Mouse (Mus musculus) stomach, postnatal 0 days (tissue): ENCODE data around the gene Kank1. TPM values are rescaled to one million over a fixed set of nuclear protein-coding genes. Genes with fewer than 3 reads are reported as not detected.

Source experiments
- ATAC-seq: fragments of 200-750 bp; cut with Nextera tagmentation; 2 replicates; pipeline ENCODE4 v1.8.0; 2017; ENCODE audit not compliant: low FRiP score, low TSS enrichment
- DNase-seq: peaks from one replicate; pipeline ENCODE4 v3.0.0-alpha.2; 2016; ENCODE audit warnings: low spot score
- H3K27ac ChIP-seq: fragments of 300-500 bp; sonication (generic); replicated peaks from 2 replicates; pipeline ENCODE4 v1.5.1; 2014; ENCODE audit warnings: mild to moderate bottlenecking, control low read depth
- H3K27me3 ChIP-seq: fragments of 300-500 bp; sonication (generic); 2 replicates; pipeline ENCODE4 v1.6.1; 2014; ENCODE audit warnings: low read length; ENCODE audit not compliant: control insufficient read depth, insufficient read depth
- H3K36me3 ChIP-seq: fragments of 300-500 bp; sonication (generic); 2 replicates; pipeline ENCODE4 v1.6.1; 2014; ENCODE audit warnings: low read length, mixed read lengths; ENCODE audit not compliant: control insufficient read depth, insufficient read depth
- H3K4me1 ChIP-seq: fragments of 300-500 bp; sonication (generic); replicated peaks from 2 replicates; pipeline ENCODE4 v1.6.1; 2014; ENCODE audit warnings: antibody characterized with exemption; ENCODE audit not compliant: control insufficient read depth, insufficient read depth
- H3K4me2 ChIP-seq: fragments of 300-500 bp; sonication (generic); replicated peaks from 2 replicates; pipeline ENCODE4 v1.6.1; 2014; ENCODE audit warnings: low read depth, mild to moderate bottlenecking, control low read depth, moderate library complexity
- H3K4me3 ChIP-seq: fragments of 300-500 bp; sonication (generic); 2 replicates; pipeline ENCODE4 v1.5.1; 2014; ENCODE audit warnings: low read depth, low read length, control low read depth
- H3K9ac ChIP-seq: fragments of 300-500 bp; sonication (generic); 2 replicates; pipeline ENCODE4 v1.6.1; 2014; ENCODE audit warnings: mild to moderate bottlenecking, low read length, control low read depth, mixed read lengths
- H3K9me3 ChIP-seq: fragments of 300-500 bp; sonication (generic); 2 replicates; pipeline ENCODE4 v1.6.1; 2016; ENCODE audit warnings: low read length; ENCODE audit not compliant: control insufficient read depth
- CTCF ChIP-seq: IDR thresholded peaks from 2 replicates; pipeline ENCODE4 v1.5.1; 2016; ENCODE audit warnings: antibody characterized with exemption, low read depth, mild to moderate bottlenecking, moderate library complexity
- EP300 ChIP-seq: optimal IDR thresholded peaks from 2 replicates; pipeline ENCODE3; 2016; ENCODE audit warnings: antibody characterized with exemption
- WGBS: fragments of 180-500 bp; shearing (Covaris S2); extraction: QIAGEN DNeasy Blood & Tissue Kit; methylation state at CpG from one replicate; pipeline ENCODE4 v1.1.7; 2014; 5-methylcytosine and 5-hydroxymethylcytosine counted together
- polyA plus RNA-seq: library from polyadenylated mRNA; unstranded; fragments of >200 nt; fragmentation: Nextera tagmentation; extraction: Ambion mirVana; gene quantifications from 2 replicates; pipeline ENCODE4 v1.2.1, GENCODE M21; 2015

The Kank1 gene
- polyA plus RNA-seq, 1 experiment from 2014 or later = 24.5 TPM

GRCm38 (mm10) chr19:25428338-25428962, 191.7 kb downstream of the Kank1 start:
- no peaks in the 10 kb centered on the region for H3K27me3 ChIP-seq
- no peaks in the 10 kb centered on the region for H3K9me3 ChIP-seq
- H3K4me2 ChIP-seq = no peak overlapping the region
- DNase-seq (no peak), ATAC-seq (peak; percentile 60; the same call in 1 of the 2 replicates)
- H3K36me3 ChIP-seq = peaks cover 41% of the 10 kb centered on the region
- TF ChIP-seq EP300 (no peak), CTCF (no peak)
- H3K27ac ChIP-seq = peak overlapping the region; percentile 56; the same call in 1 of the 2 replicates
- no peak overlapping the region for H3K4me3 ChIP-seq
- no peaks in the 10 kb centered on the region for H3K4me1 ChIP-seq
- 73% methylated on average over 13 of the region's 13 CpGs for WGBS
- no peak overlapping the region for H3K9ac ChIP-seq

DNA sequence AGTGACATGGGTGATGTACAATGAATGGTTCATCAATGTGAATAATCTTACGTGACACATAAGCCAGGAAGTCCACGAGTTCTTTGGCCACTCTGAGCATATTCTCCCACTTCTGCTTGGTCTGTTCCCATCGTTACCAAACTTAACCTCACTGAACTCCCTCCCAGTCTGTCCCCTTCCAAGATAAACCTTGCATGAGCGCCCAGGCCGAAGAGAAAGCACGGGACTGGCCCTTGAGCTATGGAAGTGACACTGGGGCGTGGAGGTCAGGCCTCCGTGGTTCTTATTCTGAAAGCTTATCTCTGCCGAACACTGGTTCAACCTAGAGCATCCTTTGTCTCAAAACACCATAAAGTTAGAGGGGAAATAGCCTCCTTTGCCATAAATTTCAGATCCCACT, 194.7 kb downstream of the Kank1 start:
- ATAC-seq (no peak), DNase-seq (no peak)
- H3K4me1 ChIP-seq = no peaks in the 10 kb centered on the region
- H3K36me3 ChIP-seq = peaks cover 42% of the 10 kb centered on the region
- H3K9ac ChIP-seq = no peak overlapping the region
- no peak overlapping the region for H3K27ac ChIP-seq
- H3K9me3 ChIP-seq = no peaks in the 10 kb centered on the region
- H3K4me3 ChIP-seq = no peak overlapping the region
- H3K4me2 ChIP-seq = no peak overlapping the region
- H3K27me3 ChIP-seq = no peaks in the 10 kb centered on the region
- 87% methylated on average over 9 of the region's 9 CpGs for WGBS
- TF ChIP-seq EP300 (no peak), CTCF (no peak)

DNA sequence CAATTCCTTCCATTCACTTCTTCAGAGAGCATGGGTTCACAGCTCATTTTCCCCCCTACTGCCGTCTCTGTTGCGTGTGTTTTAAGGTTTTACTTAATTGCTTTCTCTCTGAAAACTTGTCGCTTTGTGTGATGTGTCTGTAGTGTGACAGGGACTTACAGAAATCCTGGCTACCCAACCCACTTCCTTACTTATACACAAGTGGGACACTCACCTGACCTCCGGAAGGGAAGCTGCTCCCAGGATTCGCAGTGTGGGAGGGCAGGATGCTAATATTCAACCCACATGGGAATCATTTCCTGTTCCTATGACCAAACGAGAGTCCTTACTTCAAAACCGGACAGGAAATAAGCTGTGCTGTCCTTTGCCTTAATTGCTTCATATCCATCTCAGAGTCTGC, 195.1 kb downstream of the Kank1 start:
- WGBS = 78% methylated on average over 7 of the region's 7 CpGs

DNA sequence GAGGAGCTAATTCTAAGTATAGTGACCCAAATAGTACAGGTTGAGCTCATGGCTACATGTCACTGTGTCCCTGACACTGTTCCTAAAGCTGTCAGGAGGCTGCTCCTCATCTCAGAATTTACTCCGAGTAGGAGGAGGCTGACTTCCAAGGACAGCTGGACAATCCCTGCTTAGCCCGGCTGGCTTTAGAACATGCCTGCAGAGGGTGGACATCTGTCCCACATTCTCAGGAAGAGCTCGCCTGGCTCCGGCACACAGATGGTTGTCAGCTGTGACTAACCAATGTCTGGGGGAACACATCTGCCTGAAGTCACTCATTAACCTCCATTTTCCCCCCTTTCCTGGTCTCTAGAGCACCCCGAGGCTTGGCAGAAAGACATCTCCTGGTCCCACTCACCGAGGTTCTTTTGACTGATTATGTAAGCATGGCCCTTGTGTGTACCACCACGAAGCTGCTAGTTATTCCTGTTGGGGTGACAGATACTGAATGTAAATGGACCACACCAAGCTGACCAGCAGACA, 196.5 kb downstream of the Kank1 start:
- DNase-seq (no peak), ATAC-seq (no peak)
- Histone ChIP-seq H3K4me1 (no peaks in the 10 kb centered on the region), H3K9me3 (no peaks in the 10 kb centered on the region), H3K36me3 (peaks cover 31% of the 10 kb centered on the region), H3K27me3 (no peaks in the 10 kb centered on the region), H3K27ac (no peak overlapping the region), H3K4me2 (no peak overlapping the region), H3K4me3 (no peak overlapping the region), H3K9ac (no peak overlapping the region)
- 56% methylated on average over 7 of the region's 7 CpGs for WGBS
- no peak for TF ChIP-seq CTCF
- no peak for TF ChIP-seq EP300

More for the DNA sequence above, 195.1 kb downstream of the Kank1 start:
- TF ChIP-seq EP300 (no peak), CTCF (no peak)
- H3K4me1 ChIP-seq = no peaks in the 10 kb centered on the region
- H3K27ac ChIP-seq = no peak overlapping the region
- no peaks in the 10 kb centered on the region for H3K27me3 ChIP-seq
- H3K4me2 ChIP-seq = no peak overlapping the region
- no peak overlapping the region for H3K9ac ChIP-seq
- H3K36me3 ChIP-seq = peaks cover 37% of the 10 kb centered on the region
- DNase-seq = no peak
- no peaks in the 10 kb centered on the region for H3K9me3 ChIP-seq
- no peak for ATAC-seq
- no peak overlapping the region for H3K4me3 ChIP-seq

- H3K9me3 ChIP-seq = no peaks in the 10 kb centered on the region
- DNase-seq (no peak), ATAC-seq (no peak)
- peaks cover 25% of the 10 kb centered on the region for H3K36me3 ChIP-seq
- TF ChIP-seq EP300 = no peak
- no peak for TF ChIP-seq CTCF
- no peaks in the 10 kb centered on the region for H3K27me3 ChIP-seq
- WGBS = 89% methylated on average over 7 of the region's 7 CpGs
- no peak overlapping the region for H3K4me2 ChIP-seq
- no peaks in the 10 kb centered on the region for H3K4me1 ChIP-seq
- H3K27ac ChIP-seq = no peak overlapping the region
- no peak overlapping the region for H3K4me3 ChIP-seq
- no peak overlapping the region for H3K9ac ChIP-seq
Observed at GRCm38 (mm10) chr19:25434345-25434744, 197.6 kb downstream of the Kank1 start.

- Histone ChIP-seq H3K36me3 (peaks cover 23% of the 10 kb centered on the region), H3K27ac (no peak overlapping the region), H3K4me1 (no peaks in the 10 kb centered on the region), H3K9me3 (no peaks in the 10 kb centered on the region), H3K9ac (no peak overlapping the region), H3K4me2 (no peak overlapping the region), H3K27me3 (no peaks in the 10 kb centered on the region), H3K4me3 (no peak overlapping the region)
- whole genome bisulfite sequencing = 56% methylated on average over 6 of the region's 6 CpGs
- TF ChIP-seq EP300 (no peak), CTCF (no peak)
- ATAC-seq = no peak
- no peak for DNase-seq
Observed at GRCm38 (mm10) chr19:25434795-25435194, 198.0 kb downstream of the Kank1 start.
